Mouse (Mus musculus): ENCODE results near the gene Caln1. TPM values are rescaled to one million over a fixed set of nuclear protein-coding genes. Genes with fewer than 3 reads are reported as not detected.
"Not testable (repeated sequence)": the region's sequence is repeated elsewhere in the genome, so short reads cannot be mapped to it uniquely, and the experiment has no call there.

The Caln1 gene
- polyA plus RNA-seq, 1 experiment from 2014 or later, result 0.08 TPM

DNA sequence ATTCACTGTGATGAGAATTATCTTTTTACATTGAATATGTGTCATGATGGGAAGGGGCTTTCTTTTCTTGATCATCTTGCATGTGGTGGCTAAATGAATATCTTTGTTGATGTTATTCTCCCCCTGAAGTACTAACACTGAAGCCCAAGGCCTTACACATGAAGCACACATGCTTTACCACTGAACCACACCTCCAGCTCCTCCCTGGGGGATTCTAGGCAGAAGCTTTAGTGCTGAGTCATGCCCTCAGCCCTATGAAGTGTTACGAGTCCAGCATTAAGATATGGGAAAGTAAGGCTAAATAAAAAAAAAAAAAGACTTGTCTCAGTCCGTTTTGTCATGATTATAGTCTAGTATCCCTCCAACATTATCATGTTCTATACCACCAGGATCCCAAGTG, 272.6 kb downstream of the Caln1 start:
- Histone ChIP-seq H3K9ac (no peak overlapping the region), H3K36me3 (ENCODE audit: insufficient read depth) (no peaks in the 10 kb centered on the region), H3K4me2 (no peak overlapping the region), H3K27ac (ENCODE audit: low read depth) (no peak overlapping the region), H3K4me3 (ENCODE audit: low read depth, low read length) (no peak overlapping the region), H3K27me3 (ENCODE audit: insufficient read depth, low read length) (no peaks in the 10 kb centered on the region), H3K4me1 (ENCODE audit: insufficient read depth) (no peaks in the 10 kb centered on the region), H3K9me3 (ENCODE audit: low read depth, low read length) (no peaks in the 10 kb centered on the region)
- ATAC-seq (ENCODE audit: insufficient read depth) (no peak), DNase-seq (no peak)
- 63% methylated on average over 2 of the region's 2 CpGs for WGBS
- TF ChIP-seq CTCF (IDR thresholded peaks at IDR 0.05; ENCODE audit: low read depth), result no peak

DNA sequence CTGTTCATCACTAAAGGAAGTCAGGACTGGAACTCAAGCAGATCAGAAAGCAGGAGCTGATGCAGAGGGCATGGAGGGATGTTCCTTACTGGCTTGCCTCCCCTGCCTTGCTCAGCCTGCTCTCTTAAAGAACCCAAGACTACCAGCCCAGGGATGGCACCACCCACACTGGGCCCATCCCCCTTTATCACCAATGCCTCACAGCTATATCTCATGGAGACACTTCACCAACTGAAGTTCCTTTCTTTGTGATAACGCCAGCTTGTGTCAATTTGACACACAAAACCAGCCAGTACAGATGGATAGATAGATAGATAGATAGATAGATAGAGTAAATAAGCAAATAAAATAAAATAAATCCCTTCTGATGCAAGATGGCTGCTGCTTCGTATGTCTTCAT, 276.9 kb downstream of the Caln1 start:
- H3K36me3 ChIP-seq (ENCODE audit: insufficient read depth); ATAC-seq (ENCODE audit: insufficient read depth); H3K9me3 ChIP-seq (ENCODE audit: low read depth, low read length); DNase-seq; H3K4me2 ChIP-seq; H3K4me1 ChIP-seq (ENCODE audit: insufficient read depth); H3K27me3 ChIP-seq (ENCODE audit: insufficient read depth, low read length); H3K9ac ChIP-seq; H3K4me3 ChIP-seq (ENCODE audit: low read depth, low read length); H3K27ac ChIP-seq (ENCODE audit: low read depth): not testable (repeated sequence)
- 76% methylated on average over 2 of the region's 2 CpGs for WGBS

DNA sequence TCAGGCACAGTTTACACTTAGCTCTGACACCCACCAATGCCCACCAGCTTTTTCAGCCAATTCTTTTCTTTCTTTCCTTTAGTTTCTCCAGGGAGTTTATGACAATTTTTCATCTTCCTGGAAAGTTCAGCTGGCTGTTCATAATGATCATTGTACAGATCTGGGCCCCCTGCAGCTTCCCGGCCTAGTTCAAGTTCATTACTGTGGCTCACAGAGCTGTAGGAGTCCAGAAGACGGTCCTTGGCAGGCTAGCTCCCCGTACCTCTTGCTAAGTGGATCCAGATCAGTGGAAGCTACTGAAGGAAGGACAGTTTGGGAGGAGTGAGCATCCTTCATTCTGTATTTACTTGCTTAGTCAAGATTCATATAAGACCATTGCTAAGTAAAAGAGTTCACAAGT, 288.9 kb downstream of the Caln1 start:
- 66% methylated on average over 3 of the region's 3 CpGs for WGBS
- no peak overlapping the region for H3K4me2 ChIP-seq
- DNase-seq (no peak), ATAC-seq (ENCODE audit: insufficient read depth) (no peak)
- no peaks in the 10 kb centered on the region for H3K36me3 ChIP-seq (ENCODE audit: insufficient read depth)
- H3K9ac ChIP-seq, result no peak overlapping the region
- H3K9me3 ChIP-seq (ENCODE audit: low read depth, low read length), result no peaks in the 10 kb centered on the region
- H3K27me3 ChIP-seq (ENCODE audit: insufficient read depth, low read length), result no peaks in the 10 kb centered on the region
- H3K4me3 ChIP-seq (ENCODE audit: low read depth, low read length), result no peak overlapping the region
- H3K27ac ChIP-seq (ENCODE audit: low read depth), result no peak overlapping the region
- no peak for TF ChIP-seq CTCF (IDR thresholded peaks at IDR 0.05; ENCODE audit: low read depth)
- no peaks in the 10 kb centered on the region for H3K4me1 ChIP-seq (ENCODE audit: insufficient read depth)

DNA sequence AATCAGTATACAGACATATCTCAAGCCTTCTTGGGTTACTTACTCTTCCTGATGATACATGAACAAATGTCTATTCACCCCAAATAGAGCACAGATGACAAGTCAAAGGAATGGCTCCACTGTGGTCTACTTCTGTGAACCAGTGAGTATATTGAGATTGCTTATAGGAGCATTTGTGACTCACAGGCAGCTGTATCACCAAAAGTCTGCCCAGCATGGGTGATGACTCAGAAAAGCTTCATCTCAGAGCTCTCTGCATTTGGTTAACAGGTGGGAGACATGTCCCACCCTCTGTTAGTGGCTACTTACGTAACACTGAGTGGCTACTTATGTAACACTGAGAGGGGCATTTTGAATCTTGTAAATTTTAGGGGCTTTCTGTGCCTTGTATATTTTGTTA, 296.8 kb downstream of the Caln1 start:
- DNase-seq (no peak), ATAC-seq (ENCODE audit: insufficient read depth) (no peak)
- Histone ChIP-seq H3K4me1 (ENCODE audit: insufficient read depth) (no peaks in the 10 kb centered on the region), H3K27ac (ENCODE audit: low read depth) (no peak overlapping the region), H3K27me3 (ENCODE audit: insufficient read depth, low read length) (no peaks in the 10 kb centered on the region), H3K9ac (no peak overlapping the region), H3K36me3 (ENCODE audit: insufficient read depth) (no peaks in the 10 kb centered on the region), H3K9me3 (ENCODE audit: low read depth, low read length) (no peaks in the 10 kb centered on the region), H3K4me2 (no peak overlapping the region), H3K4me3 (ENCODE audit: low read depth, low read length) (no peak overlapping the region)
- WGBS, result 84% methylated on average over 1 of the region's 1 CpGs
- TF ChIP-seq CTCF (IDR thresholded peaks at IDR 0.05; ENCODE audit: low read depth), result no peak

DNA sequence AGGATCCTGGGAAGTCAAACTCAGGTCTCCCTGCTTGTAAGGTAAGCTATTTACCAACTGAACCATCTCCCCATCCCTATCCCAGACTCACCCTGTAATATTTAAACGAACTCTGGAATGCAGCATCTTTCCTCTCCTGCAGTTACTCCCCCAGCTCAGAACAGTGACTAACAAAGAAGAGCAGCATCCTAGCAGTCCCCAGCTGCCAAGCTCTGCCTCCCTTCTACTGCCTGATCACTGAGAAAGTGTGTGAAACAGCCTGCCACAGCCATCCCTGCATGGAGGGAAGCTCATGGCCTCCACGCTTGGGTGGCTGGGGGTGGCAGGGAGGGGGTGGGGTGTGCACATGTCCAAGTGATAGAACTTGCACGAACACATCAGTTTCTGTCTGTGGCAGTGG, 303.3 kb downstream of the Caln1 start:
- Histone ChIP-seq H3K36me3 (ENCODE audit: insufficient read depth) (no peaks in the 10 kb centered on the region), H3K9me3 (ENCODE audit: low read depth, low read length) (no peaks in the 10 kb centered on the region), H3K4me3 (ENCODE audit: low read depth, low read length) (no peak overlapping the region), H3K27ac (ENCODE audit: low read depth) (no peak overlapping the region), H3K4me2 (no peak overlapping the region), H3K4me1 (ENCODE audit: insufficient read depth) (no peaks in the 10 kb centered on the region), H3K9ac (no peak overlapping the region), H3K27me3 (ENCODE audit: insufficient read depth, low read length) (no peaks in the 10 kb centered on the region)
- ATAC-seq (ENCODE audit: insufficient read depth), result no peak
- 46% methylated on average over 3 of the region's 3 CpGs for WGBS
- no peak for DNase-seq
- TF ChIP-seq CTCF (IDR thresholded peaks at IDR 0.05; ENCODE audit: low read depth), result no peak

DNA sequence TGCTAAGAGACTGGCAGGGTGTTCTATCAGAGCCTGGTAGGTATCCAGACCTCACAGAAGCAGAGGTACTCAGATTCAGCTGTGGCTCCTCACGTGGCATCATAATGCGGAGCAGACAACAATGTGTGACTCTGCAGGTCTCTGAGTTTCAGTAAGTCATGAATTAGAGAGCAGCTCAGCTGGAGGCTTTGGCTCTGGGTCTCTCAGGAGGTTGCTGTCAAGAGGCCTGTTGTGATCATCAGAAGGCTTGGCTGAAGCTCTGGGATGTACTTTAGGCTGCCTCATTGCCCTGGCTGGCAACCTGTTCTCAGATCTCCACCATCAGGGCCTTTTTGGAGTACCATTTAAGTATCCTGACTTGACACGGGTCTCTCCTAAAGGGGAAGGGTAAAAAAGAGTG, 303.8 kb downstream of the Caln1 start:
- no peak for DNase-seq
- Histone ChIP-seq H3K4me2 (no peak overlapping the region), H3K4me3 (ENCODE audit: low read depth, low read length) (no peak overlapping the region), H3K27me3 (ENCODE audit: insufficient read depth, low read length) (no peaks in the 10 kb centered on the region), H3K27ac (ENCODE audit: low read depth) (no peak overlapping the region), H3K4me1 (ENCODE audit: insufficient read depth) (no peaks in the 10 kb centered on the region), H3K9ac (no peak overlapping the region), H3K9me3 (ENCODE audit: low read depth, low read length) (no peaks in the 10 kb centered on the region), H3K36me3 (ENCODE audit: insufficient read depth) (no peaks in the 10 kb centered on the region)
- WGBS, result 74% methylated on average over 3 of the region's 3 CpGs
- ATAC-seq (ENCODE audit: insufficient read depth), result no peak
- TF ChIP-seq CTCF (IDR thresholded peaks at IDR 0.05; ENCODE audit: low read depth), result no peak

DNA sequence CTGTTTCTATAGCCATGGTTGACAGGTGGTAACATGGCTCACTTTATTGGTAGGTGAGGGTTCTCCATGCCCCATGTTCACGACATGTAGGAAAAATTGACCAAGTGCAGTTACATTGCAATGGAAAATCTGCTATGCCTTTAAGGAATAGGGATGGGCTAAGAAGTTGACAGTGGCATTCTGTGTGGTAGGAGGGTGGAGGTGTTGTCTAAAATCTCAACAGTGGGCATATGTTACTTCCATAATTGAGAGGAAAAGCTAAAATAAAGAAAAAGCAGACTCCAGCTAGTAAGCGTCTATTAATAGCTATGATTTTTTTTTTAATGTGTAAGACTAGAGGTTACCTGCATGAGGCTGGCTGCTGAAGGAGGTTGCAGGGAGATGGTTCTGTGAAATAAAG, 308.6 kb downstream of the Caln1 start:
- Histone ChIP-seq H3K4me3 (ENCODE audit: low read depth, low read length) (no peak overlapping the region), H3K4me2 (no peak overlapping the region), H3K27ac (ENCODE audit: low read depth) (no peak overlapping the region), H3K4me1 (ENCODE audit: insufficient read depth) (no peaks in the 10 kb centered on the region), H3K36me3 (ENCODE audit: insufficient read depth) (no peaks in the 10 kb centered on the region), H3K9ac (no peak overlapping the region), H3K9me3 (ENCODE audit: low read depth, low read length) (no peaks in the 10 kb centered on the region), H3K27me3 (ENCODE audit: insufficient read depth, low read length) (no peaks in the 10 kb centered on the region)
- no peak for TF ChIP-seq CTCF (IDR thresholded peaks at IDR 0.05; ENCODE audit: low read depth)
- 86% methylated on average over 2 of the region's 2 CpGs for WGBS
- no peak for DNase-seq
- ATAC-seq (ENCODE audit: insufficient read depth), result no peak
